Mouse (Mus musculus): ENCODE data around the gene Gm973. TPM values are rescaled to one million over a fixed set of nuclear protein-coding genes. Genes with fewer than 3 reads are reported as not detected.

Gm973 gene
- total and polyA plus RNA-seq, 3 experiments = 0.23 TPM; not detected in 2

DNA sequence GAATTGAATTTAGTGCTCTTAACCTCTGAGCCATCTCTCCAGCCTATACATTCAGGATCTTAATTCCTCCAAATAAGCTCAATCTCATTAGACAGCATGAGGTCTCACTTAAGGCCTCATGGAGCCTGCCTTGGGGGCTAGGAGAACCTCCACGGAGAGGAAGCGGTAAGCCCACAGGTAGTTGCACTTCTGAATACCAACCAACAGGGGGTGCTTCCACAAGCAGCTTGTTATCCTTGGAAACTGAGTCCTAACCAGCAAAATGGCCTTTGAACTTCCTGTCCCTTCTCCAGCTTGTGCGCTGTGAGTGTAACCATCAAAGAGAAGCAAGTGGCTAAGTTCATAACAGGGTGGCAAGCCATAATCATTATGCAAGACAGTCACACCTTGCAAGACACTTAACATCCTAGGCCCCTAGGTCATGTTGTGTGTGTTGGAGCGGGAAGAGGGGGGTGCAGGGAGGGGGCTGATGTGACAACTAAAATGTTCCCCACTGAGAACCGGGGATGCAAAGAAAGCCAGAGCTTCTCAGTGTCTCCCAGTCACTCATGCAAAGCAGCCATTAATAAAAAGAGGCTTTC, 7.4 kb downstream of the Gm973 start:
- no peaks in the 10 kb centered on the region for H3K36me3 ChIP-seq (ENCODE audit: control insufficient read depth in 1 of 2, insufficient read depth in 2 of 2, low read length in 2 of 2)
- peaks cover 12 to 19% of the 10 kb centered on the region in 2 experiments for H3K27me3 ChIP-seq (ENCODE audit: control insufficient read depth in 1 of 2, insufficient read depth in 2 of 2, low read length in 2 of 2)
- DNase-seq (ENCODE audit: low read depth, low spot score) = peak; percentile 26
- H3K9ac ChIP-seq (ENCODE audit: control insufficient read depth, low read depth, low read length, poor library complexity, severe bottlenecking) = no peak overlapping the region
- no peak overlapping the region for H3K4me3 ChIP-seq (ENCODE audit: control insufficient read depth in 1 of 2, insufficient read depth in 1 of 2, low read depth in 2 of 2, low read length in 2 of 2)
- no peak overlapping the region for H3K27ac ChIP-seq (ENCODE audit: control insufficient read depth, low read depth, low read length)
- H3K9me3 ChIP-seq (replicated peaks; ENCODE audit: insufficient read depth, low read length) = no peaks in the 10 kb centered on the region
- no peaks in the 10 kb centered on the region for H3K4me1 ChIP-seq (ENCODE audit: control insufficient read depth in 1 of 2, insufficient read depth in 2 of 2, low read length in 2 of 2)
- no peaks in the 10 kb centered on the region for H3K79me2 ChIP-seq (ENCODE audit: control insufficient read depth, insufficient read depth, low read length, poor library complexity)
- TF ChIP-seq CTCF (IDR thresholded peaks at IDR 0.05 in 2 of 3, conservative IDR thresholded peaks at IDR 0.05 in 1 of 3; ENCODE audit: control insufficient read depth in 1 of 3, insufficient read depth in 1 of 3, low read depth in 2 of 3, low read length in 3 of 3, poor library complexity in 1 of 3, severe bottlenecking in 1 of 3) (peak; percentile 18 to 50 (median 36); a peak in 5 of 6 replicates), BHLHE40 (IDR thresholded peaks at IDR 0.05; ENCODE audit: borderline replicate concordance, low read depth, low read length) (no peak)

GRCm38 (mm10) chr1:59524071-59524470, 8.0 kb downstream of the Gm973 start:
- Histone ChIP-seq H3K9me3 (replicated peaks; ENCODE audit: insufficient read depth, low read length) (no peaks in the 10 kb centered on the region), H3K9ac (ENCODE audit: control insufficient read depth, low read depth, low read length, poor library complexity, severe bottlenecking) (no peak overlapping the region), H3K27ac (ENCODE audit: control insufficient read depth, low read depth, low read length) (no peak overlapping the region), H3K79me2 (ENCODE audit: control insufficient read depth, insufficient read depth, low read length, poor library complexity) (no peaks in the 10 kb centered on the region), H3K27me3 (ENCODE audit: control insufficient read depth in 1 of 2, insufficient read depth in 2 of 2, low read length in 2 of 2) (peaks cover 9 to 23% of the 10 kb centered on the region in 2 experiments), H3K4me1 (ENCODE audit: control insufficient read depth in 1 of 2, insufficient read depth in 2 of 2, low read length in 2 of 2) (no peaks in the 10 kb centered on the region), H3K36me3 (ENCODE audit: control insufficient read depth in 1 of 2, insufficient read depth in 2 of 2, low read length in 2 of 2) (no peaks in the 10 kb centered on the region), H3K4me3 (ENCODE audit: control insufficient read depth in 1 of 2, insufficient read depth in 1 of 2, low read depth in 2 of 2, low read length in 2 of 2) (no peak overlapping the region)
- DNase-seq (ENCODE audit: low read depth, low spot score) = no peak
- TF ChIP-seq ETS1 (IDR thresholded peaks at IDR 0.05; ENCODE audit: low read depth, low read length) (no peak), RAD21 (IDR thresholded peaks at IDR 0.05; ENCODE audit: low read depth, low read length) (no peak), RCOR1 (IDR thresholded peaks at IDR 0.05; ENCODE audit: low read depth, low read length) (no peak), MXI1 (IDR thresholded peaks at IDR 0.05; ENCODE audit: low read depth, low read length) (no peak), USF1 (IDR thresholded peaks at IDR 0.05; ENCODE audit: low read depth, low read length) (no peak), GABPA (IDR thresholded peaks at IDR 0.05; ENCODE audit: low read depth, low read length) (no peak)

GRCm38 (mm10) chr1:59524759-59525158, 8.7 kb downstream of the Gm973 start:
- Histone ChIP-seq H3K4me1 (ENCODE audit: control insufficient read depth in 1 of 2, insufficient read depth in 2 of 2, low read length in 2 of 2) (no peaks in the 10 kb centered on the region), H3K79me2 (ENCODE audit: control insufficient read depth, insufficient read depth, low read length, poor library complexity) (no peaks in the 10 kb centered on the region)
- TF ChIP-seq TBP (IDR thresholded peaks at IDR 0.05; ENCODE audit: low read depth, low read length) (no peak), MAZ (IDR thresholded peaks at IDR 0.05; ENCODE audit: low read depth, low read length) (no peak), E2F4 (IDR thresholded peaks at IDR 0.05; ENCODE audit: borderline replicate concordance, low read depth, low read length) (no peak), SIN3A (IDR thresholded peaks at IDR 0.05; ENCODE audit: low read length) (no peak), UBTF (IDR thresholded peaks at IDR 0.05; ENCODE audit: borderline replicate concordance, insufficient read depth, low read depth, low read length) (no peak), POLR2AphosphoS2 (IDR thresholded peaks at IDR 0.05; ENCODE audit: low read length) (no peak), MYC (IDR thresholded peaks at IDR 0.05; ENCODE audit: low read depth, low read length) (no peak), KAT2A (conservative IDR thresholded peaks at IDR 0.05; ENCODE audit: low read depth, low read length) (no peak), POLR2AphosphoS5 (IDR thresholded peaks at IDR 0.05; ENCODE audit: borderline replicate concordance, low read depth, low read length) (no peak), MEF2A (IDR thresholded peaks at IDR 0.05; ENCODE audit: extremely low read depth, insufficient replicate concordance, low read depth, low read length, poor library complexity, severe bottlenecking) (no peak), CHD2 (IDR thresholded peaks at IDR 0.05; ENCODE audit: low read length) (no peak), MXI1 (IDR thresholded peaks at IDR 0.05; ENCODE audit: low read depth, low read length) (no peak), ZKSCAN1 (IDR thresholded peaks at IDR 0.05; ENCODE audit: low read depth, low read length) (no peak)

More at GRCm38 (mm10) chr1:59524759-59525158, 8.7 kb downstream of the Gm973 start:
- no peak for DNase-seq (ENCODE audit: low read depth, low spot score)
- H3K9me3 ChIP-seq (replicated peaks; ENCODE audit: insufficient read depth, low read length) = no peaks in the 10 kb centered on the region
- H3K27me3 ChIP-seq (ENCODE audit: control insufficient read depth in 1 of 2, insufficient read depth in 2 of 2, low read length in 2 of 2) = peaks cover 9 to 23% of the 10 kb centered on the region in 2 experiments
- no peak overlapping the region for H3K4me3 ChIP-seq (ENCODE audit: control insufficient read depth in 1 of 2, insufficient read depth in 1 of 2, low read depth in 2 of 2, low read length in 2 of 2)
- no peak overlapping the region for H3K27ac ChIP-seq (ENCODE audit: control insufficient read depth, low read depth, low read length)
- no peaks in the 10 kb centered on the region for H3K36me3 ChIP-seq (ENCODE audit: control insufficient read depth in 1 of 2, insufficient read depth in 2 of 2, low read length in 2 of 2)
- no peak overlapping the region for H3K9ac ChIP-seq (ENCODE audit: control insufficient read depth, low read depth, low read length, poor library complexity, severe bottlenecking)

All from MEL (cell line).